Mouse (Mus musculus): ENCODE measurements around the gene Cgn. TPM values are rescaled to one million over a fixed set of nuclear protein-coding genes. Genes with fewer than 3 reads are reported as not detected.

Gene Cgn
- 10 to 100 TPM; 17.1 to 17.9 TPM for total RNA-seq (2021)

- intact Hi-C loops (cut with DNase I): no loop called here
Measured at GRCm38 (mm10) chr3:94786367-94786835, at the start of gene Cgn. Gene Cgn, minus strand, starts transcription at chr3:94786492.

GRCm38 (mm10) chr3:94835396-94835795 lies 49.1 kb upstream of the Cgn start:
- DNase-seq: no peak
- intact Hi-C loops (cut with DNase I): no loop called here

More at GRCm38 (mm10) chr3:94786367-94786835, at the start of gene Cgn:
- peak; percentile 99 for DNase-seq

DNA sequence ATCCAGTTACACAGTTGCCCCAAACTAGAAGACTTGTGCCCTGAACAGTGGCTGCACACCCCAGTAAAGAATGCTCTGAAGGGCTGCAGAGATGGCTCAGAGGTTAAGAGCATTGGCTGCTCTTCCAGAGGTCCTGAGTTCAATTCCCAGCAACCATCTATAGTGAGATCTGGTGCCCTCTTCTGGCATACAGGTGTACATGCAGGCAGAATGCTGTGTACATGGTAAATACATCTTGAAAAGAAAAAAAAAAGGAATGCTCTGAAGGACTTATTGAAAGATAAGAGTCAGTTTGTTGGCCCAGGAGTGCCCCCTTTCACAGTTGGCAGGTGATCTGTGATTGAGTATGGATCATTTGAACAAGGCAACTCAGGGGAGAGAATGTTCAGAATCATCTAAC lies 47.1 kb upstream of the Cgn start:
- DNase-seq: no peak
- intact Hi-C loops (cut with DNase I): no loop called here

- no peak for DNase-seq
- intact Hi-C loops (cut with DNase I): no loop called here
Measured at GRCm38 (mm10) chr3:94832701-94833100, 46.4 kb upstream of the Cgn start.

- intact Hi-C loops (cut with DNase I): no loop called here
- no peak for DNase-seq
Measured at GRCm38 (mm10) chr3:94832100-94832499, 45.8 kb upstream of the Cgn start.

DNA sequence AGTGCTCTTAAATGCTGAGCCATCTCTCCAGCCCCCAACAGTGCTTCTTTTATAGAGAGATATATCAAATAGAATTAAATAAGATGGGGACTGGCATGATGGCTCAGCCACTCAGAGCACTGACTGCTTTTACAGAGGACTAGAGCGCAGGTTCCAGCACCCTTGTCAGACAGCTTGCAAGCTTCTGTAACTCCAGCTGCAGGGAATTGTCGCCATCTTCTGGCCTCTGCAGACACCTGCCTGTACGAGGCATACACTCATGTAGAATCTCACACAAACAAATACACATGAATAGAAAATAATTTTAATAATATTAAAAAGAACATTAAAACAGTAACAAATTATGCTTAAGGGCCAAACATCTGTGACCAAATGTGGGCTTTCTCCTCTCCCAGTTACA lies 37.8 kb upstream of the Cgn start:
- no peak for DNase-seq
- intact Hi-C loops (cut with DNase I): no loop called here

DNA sequence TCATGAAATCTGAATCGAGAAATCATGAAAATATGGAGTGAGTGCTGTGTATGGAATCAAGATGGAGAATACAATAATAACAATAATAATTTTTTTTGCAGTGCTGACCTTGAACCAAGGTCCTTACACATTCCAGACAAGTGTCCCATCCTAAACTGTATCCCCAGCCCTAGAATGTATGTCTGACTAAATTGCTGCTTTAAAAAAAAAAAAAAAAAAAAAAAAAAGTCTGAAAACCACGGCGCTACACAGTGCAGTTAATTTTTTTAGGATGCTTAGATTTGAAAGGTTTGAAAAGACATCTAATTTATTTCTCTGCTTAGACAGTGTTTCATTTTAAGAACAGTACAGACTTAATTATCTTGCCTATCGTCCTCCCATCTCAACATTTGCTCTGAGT lies 35.8 kb upstream of the Cgn start:
- intact Hi-C loops (cut with DNase I): no loop called here

GRCm38 (mm10) chr3:94821008-94821638 lies 34.8 kb upstream of the Cgn start:
- peak; percentile 54 for DNase-seq
- intact Hi-C loops (cut with DNase I): no loop called here

More for the DNA sequence above, 35.8 kb upstream of the Cgn start:
- no peak for DNase-seq

GRCm38 (mm10) chr3:94819452-94820425 lies 33.4 kb upstream of the Cgn start:
- intact Hi-C loops (cut with DNase I): no loop called here
- no peak for DNase-seq

GRCm38 (mm10) chr3:94817731-94818130 lies 31.4 kb upstream of the Cgn start:
- intact Hi-C loops (cut with DNase I): no loop called here
- no peak for DNase-seq

GRCm38 (mm10) chr3:94815603-94816002 lies 29.3 kb upstream of the Cgn start:
- DNase-seq: no peak
- intact Hi-C loops (cut with DNase I): no loop called here

DNA sequence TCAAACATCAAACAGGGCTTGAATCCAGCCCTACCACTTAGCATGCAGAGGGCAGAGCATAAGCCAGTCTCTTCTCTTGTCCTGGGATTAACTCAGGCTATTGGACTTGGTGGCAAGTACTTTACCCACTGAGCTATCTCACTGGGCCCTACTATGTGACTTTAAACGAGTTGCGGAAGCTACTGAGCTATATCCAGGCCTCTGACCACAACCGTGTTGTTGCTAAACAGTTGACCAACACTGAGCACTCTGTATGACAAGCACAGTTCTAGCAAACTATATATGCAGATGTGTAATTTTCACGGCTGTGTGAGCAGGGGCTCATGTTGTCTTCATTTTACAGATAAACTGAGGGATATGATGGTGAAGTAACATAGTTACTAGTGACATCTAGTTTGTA lies 28.4 kb upstream of the Cgn start:
- DNase-seq: no peak
- intact Hi-C loops (cut with DNase I): no loop called here

- no peak for DNase-seq
- intact Hi-C loops (cut with DNase I): no loop called here
Measured at GRCm38 (mm10) chr3:94814063-94814462, 27.8 kb upstream of the Cgn start.

GRCm38 (mm10) chr3:94813651-94814050 lies 27.4 kb upstream of the Cgn start:
- intact Hi-C loops (cut with DNase I): no loop called here

GRCm38 (mm10) chr3:94811628-94812027 lies 25.3 kb upstream of the Cgn start:
- peak; percentile 20 for DNase-seq
- intact Hi-C loops (cut with DNase I): no loop called here

More at GRCm38 (mm10) chr3:94813651-94814050, 27.4 kb upstream of the Cgn start:
- no peak for DNase-seq

GRCm38 (mm10) chr3:94808296-94808695 lies 22.0 kb upstream of the Cgn start:
- no peak for DNase-seq
- intact Hi-C loops (cut with DNase I): no loop called here

- intact Hi-C loops (cut with DNase I): no loop called here
- no peak for DNase-seq
Measured at GRCm38 (mm10) chr3:94804976-94805375, 18.7 kb upstream of the Cgn start.

DNA sequence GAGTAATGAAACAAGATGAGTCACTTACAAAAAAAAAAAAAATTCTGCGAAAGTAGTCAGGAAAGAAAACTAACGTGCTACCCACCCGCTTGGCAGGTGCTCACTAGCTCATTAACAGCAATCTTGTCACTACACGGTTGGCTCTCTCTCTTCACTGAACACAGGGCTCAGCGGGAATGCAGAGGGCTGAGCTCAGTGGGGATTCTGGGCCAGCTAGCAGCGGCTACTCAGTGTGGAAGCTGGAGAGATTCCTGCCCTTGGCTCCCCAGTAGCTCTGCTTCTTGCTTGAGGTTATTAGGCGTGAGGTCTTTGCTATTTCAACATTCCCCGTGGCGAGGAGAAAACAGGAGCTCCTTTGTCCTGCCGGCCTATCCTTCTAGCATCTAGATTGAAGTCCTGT lies 17.9 kb upstream of the Cgn start:
- peak; percentile 56 for DNase-seq
- intact Hi-C loops (cut with DNase I): no loop called here

- DNase-seq: no peak
- intact Hi-C loops (cut with DNase I): no loop called here
Measured at GRCm38 (mm10) chr3:94796181-94796580, 9.9 kb upstream of the Cgn start.

DNA sequence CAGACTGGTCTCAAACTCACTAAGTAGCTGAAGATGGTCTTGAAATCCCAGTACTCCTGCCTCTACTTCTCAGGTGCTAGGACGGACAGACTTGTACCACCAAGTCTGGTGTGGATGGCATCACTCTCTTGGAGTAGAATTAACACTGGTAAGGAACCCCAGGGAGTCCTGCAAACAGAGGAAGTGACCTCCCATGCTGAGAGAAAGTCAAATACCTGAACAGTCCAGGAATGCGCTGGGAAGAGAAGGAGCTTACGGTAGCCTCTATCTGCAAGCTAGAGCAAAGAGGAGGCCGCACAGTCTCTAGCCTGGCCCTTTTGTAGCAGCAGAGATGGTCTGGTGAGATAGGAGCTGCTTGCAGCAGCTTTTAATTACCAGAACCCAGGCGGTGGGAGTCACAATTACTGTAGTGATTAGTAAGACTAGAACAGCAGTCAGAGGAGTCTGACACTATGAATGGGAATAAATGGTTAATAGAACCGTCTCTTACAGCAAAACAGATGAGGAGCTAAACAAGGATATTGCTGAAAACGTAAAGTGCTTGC lies 9.4 kb upstream of the Cgn start:
- intact Hi-C loops (cut with DNase I): no loop called here
- no peak for DNase-seq

DNA sequence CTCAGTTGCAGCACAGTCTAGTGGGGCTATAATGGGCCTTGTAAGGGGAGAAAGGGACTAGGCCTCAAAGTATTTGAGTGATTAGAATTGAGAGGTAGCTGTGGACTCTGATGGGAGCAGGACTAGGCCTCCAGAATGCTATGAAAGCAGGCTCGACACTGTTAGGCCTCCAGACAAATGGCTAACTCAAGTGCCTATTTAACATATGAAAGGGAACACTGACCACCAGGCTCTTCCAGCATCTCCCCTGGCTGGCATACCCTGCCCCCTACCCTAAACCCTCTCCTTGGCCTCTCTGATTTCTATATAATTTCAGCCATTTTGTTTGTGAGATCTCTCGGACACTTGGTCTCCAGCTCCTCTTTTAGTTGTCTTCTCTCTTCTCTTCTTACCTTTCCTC lies 8.1 kb upstream of the Cgn start:
- intact Hi-C loops (cut with DNase I): no loop called here
- DNase-seq: no peak

DNA sequence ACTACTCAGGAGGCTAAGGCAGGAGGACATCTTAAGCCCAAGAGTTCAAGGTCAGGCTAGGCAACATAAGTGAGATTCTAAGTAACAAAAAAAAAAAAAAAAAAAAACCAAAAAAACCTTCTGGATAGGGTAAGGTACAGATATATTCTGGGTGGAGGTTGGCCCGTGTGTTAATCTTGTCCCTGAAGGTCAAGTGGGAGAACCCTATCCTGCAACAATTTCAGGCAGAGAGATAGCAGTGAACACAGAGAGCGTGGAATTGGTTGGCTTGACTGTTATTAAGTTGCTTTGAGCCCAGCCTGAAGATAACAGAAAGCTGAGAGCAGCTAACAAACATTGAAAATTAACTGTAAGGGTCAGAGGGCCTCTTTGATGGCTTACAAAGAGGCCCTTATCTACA lies 7.4 kb upstream of the Cgn start:
- intact Hi-C loops (cut with DNase I): no loop called here
- no peak for DNase-seq
